Mouse (Mus musculus): ENCODE data around the gene Klhl40. TPM values are rescaled to one million over a fixed set of nuclear protein-coding genes. Genes with fewer than 3 reads are reported as not detected.
A peak's percentile ranks its signal among the peaks of the same experiment; 100 is the strongest.

Gene Klhl40
- polyA plus RNA-seq, 1 experiment from 2014 or later: 0.43 TPM

DNA sequence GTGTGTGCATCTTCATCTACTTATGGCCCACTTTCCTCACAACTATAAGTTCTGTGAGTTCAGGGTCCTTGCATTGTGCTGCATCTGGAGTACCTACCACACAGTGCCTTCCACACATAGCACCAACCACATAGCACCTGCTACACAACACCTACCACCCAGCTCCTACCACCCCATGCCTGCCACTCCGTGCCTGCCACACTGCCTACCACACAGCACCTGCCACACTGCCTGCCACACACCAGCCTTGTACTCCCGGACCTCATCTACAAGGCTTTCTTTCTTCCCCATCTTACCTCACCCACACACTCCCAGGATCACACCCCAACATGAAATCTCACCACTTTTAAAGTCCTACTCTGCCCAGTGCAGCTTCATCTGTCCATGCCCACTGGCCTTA lies 9.0 kb downstream of the Klhl40 start:
- no peaks in the 10 kb centered on the region for H3K9me3 ChIP-seq (ENCODE audit: control insufficient read depth)
- no peak overlapping the region for H3K9ac ChIP-seq (ENCODE audit: low read depth, low read length)
- H3K4me3 ChIP-seq (ENCODE audit: low read depth, low read length): no peak overlapping the region
- H3K27ac ChIP-seq (ENCODE audit: low read depth, low read length): no peak overlapping the region
- WGBS: 75% methylated on average over 2 of the region's 2 CpGs
- no peaks in the 10 kb centered on the region for H3K36me3 ChIP-seq (ENCODE audit: control insufficient read depth, insufficient read depth)
- no peak for ATAC-seq
- TF ChIP-seq CTCF (IDR thresholded peaks at IDR 0.05; ENCODE audit: low read depth): no peak
- no peaks in the 10 kb centered on the region for H3K4me1 ChIP-seq (replicated peaks; ENCODE audit: control insufficient read depth, insufficient read depth, low read length)
- H3K27me3 ChIP-seq (replicated peaks; ENCODE audit: control insufficient read depth, insufficient read depth, low read length): no peaks in the 10 kb centered on the region
- no peak overlapping the region for H3K4me2 ChIP-seq (replicated peaks; ENCODE audit: low read depth)

DNA sequence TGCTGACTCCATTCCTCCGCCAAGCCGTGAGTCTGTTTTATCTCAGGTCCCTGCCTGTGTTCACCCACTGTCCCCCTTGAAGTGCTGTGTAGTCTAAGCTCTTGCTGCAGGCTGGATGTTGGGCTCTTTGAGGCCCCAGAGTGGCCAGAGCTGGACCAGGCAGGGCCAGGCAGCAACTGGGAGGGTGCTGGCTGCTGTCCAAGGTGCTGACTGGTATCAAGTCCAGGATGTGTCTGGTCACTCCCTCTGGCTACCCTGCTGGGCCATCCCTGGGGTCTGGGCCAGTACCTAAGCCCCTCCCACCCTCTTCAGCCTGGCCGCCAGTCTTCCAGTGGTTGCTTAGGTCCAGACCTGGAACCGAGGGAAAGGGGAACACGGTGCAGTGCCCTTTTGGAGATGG lies 13.8 kb downstream of the Klhl40 start:
- no peaks in the 10 kb centered on the region for H3K36me3 ChIP-seq (ENCODE audit: control insufficient read depth, insufficient read depth)
- TF ChIP-seq CTCF (IDR thresholded peaks at IDR 0.05; ENCODE audit: low read depth): no peak
- WGBS: 12% methylated on average over 5 of the region's 5 CpGs
- H3K27me3 ChIP-seq (replicated peaks; ENCODE audit: control insufficient read depth, insufficient read depth, low read length): no peaks in the 10 kb centered on the region
- H3K9me3 ChIP-seq (ENCODE audit: control insufficient read depth): no peaks in the 10 kb centered on the region
- H3K9ac ChIP-seq (ENCODE audit: low read depth, low read length): no peak overlapping the region
- H3K4me2 ChIP-seq (replicated peaks; ENCODE audit: low read depth): no peak overlapping the region
- no peaks in the 10 kb centered on the region for H3K4me1 ChIP-seq (replicated peaks; ENCODE audit: control insufficient read depth, insufficient read depth, low read length)
- no peak overlapping the region for H3K4me3 ChIP-seq (ENCODE audit: low read depth, low read length)
- no peak for ATAC-seq
- no peak overlapping the region for H3K27ac ChIP-seq (ENCODE audit: low read depth, low read length)

DNA sequence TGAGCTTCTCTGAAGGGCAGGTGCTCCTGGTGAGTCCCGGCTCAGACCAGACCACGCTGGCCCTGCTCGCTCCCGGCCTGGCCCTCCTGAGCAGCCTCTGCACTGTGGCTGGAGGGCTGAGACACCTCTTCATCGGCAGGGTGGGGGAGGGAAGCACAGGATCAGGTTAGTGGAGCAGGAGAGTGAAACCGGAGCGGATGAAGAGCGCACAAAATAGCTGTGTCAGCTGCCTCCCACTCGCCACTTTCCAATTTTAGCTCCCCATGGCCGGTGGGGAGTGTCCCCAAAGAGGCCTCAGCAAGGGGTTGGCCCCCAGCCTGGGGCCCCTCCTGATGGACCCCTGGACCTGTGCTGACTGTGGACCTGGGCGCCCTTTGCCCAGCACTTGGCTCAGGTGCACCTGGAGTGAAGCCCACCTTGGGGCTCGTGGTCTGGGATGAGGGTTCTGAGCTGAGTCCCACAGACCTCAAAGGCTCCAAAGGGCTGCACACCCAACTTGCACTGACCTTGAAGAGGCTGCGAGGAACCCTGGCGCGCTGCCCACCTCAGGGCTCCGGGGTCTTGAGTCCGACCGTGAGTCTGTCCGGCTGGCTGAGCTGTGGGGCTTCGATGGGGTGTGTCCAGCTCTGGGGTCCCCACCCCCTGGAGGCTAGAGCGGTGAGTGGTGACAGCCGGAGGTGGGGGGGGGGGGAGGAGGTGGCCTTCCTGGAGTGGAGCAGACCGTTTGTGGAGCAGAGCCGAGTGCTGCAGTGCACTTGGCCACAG lies 14.5 kb downstream of the Klhl40 start, which contains the start of gene Hhatl:
Hhatl (minus strand) TSS at position 751 of the 765 bp plus-strand sequence.
- no peak for ATAC-seq
- WGBS: 53% methylated on average over 24 of the region's 24 CpGs

DNA sequence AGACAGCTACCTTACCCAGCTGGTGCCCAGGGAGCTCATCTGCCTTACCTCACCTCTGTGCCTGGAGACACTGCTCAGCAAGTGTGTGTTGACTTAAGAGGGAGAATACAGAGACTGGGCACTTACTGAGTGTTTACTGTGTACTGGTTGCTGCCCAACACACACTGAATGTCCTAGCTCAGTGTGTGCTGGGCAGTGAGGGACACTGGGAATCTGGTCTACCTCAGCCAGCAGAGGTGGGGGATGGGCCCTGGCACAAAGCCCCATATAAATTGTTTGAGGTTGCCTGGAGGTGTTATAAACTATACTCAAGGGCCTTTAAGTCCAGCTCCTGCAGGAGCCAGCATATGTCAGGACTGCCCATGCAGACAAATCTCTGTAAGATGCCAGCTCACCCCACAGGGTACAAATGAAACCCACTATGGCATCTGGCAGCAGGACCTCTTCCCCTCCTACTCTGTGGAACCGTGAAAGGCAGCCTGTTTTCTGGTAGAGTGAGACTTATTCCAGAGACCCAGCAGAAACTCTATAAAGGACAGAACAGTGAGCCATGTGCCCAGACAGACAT lies 17.6 kb downstream of the Klhl40 start:
- H3K4me2 ChIP-seq (replicated peaks; ENCODE audit: low read depth): no peak overlapping the region
- H3K27me3 ChIP-seq (replicated peaks; ENCODE audit: control insufficient read depth, insufficient read depth, low read length): no peaks in the 10 kb centered on the region
- H3K9me3 ChIP-seq (ENCODE audit: control insufficient read depth): no peaks in the 10 kb centered on the region
- H3K4me3 ChIP-seq (ENCODE audit: low read depth, low read length): no peak overlapping the region
- WGBS: 54% methylated on average over 1 of the region's 1 CpGs
- H3K4me1 ChIP-seq (replicated peaks; ENCODE audit: control insufficient read depth, insufficient read depth, low read length): 0 out of 2 replicates have a peak, but pooled peaks cover 5% of the 10 kb centered on the region
- no peak for ATAC-seq
- no peak overlapping the region for H3K27ac ChIP-seq (ENCODE audit: low read depth, low read length)
- H3K9ac ChIP-seq (ENCODE audit: low read depth, low read length): no peak overlapping the region
- no peak for TF ChIP-seq CTCF (IDR thresholded peaks at IDR 0.05; ENCODE audit: low read depth)
- no peaks in the 10 kb centered on the region for H3K36me3 ChIP-seq (ENCODE audit: control insufficient read depth, insufficient read depth)

More for the DNA sequence above, 14.5 kb downstream of the Klhl40 start, which contains the start of gene Hhatl:
- H3K4me1 ChIP-seq (replicated peaks; ENCODE audit: control insufficient read depth, insufficient read depth, low read length): no peaks in the 10 kb centered on the region
- no peak within 1 kb of the TSS for H3K9ac ChIP-seq (ENCODE audit: low read depth, low read length)
- no peak within 1 kb of the TSS for H3K4me3 ChIP-seq (ENCODE audit: low read depth, low read length)
- no peak for TF ChIP-seq CTCF (IDR thresholded peaks at IDR 0.05; ENCODE audit: low read depth)
- H3K9me3 ChIP-seq (ENCODE audit: control insufficient read depth): no peaks in the 10 kb centered on the region
- no peak within 1 kb of the TSS for H3K27ac ChIP-seq (ENCODE audit: low read depth, low read length)
- H3K4me2 ChIP-seq (replicated peaks; ENCODE audit: low read depth): no peak within 1 kb of the TSS
- no peaks in the 10 kb centered on the region for H3K36me3 ChIP-seq (ENCODE audit: control insufficient read depth, insufficient read depth)
- H3K27me3 ChIP-seq (replicated peaks; ENCODE audit: control insufficient read depth, insufficient read depth, low read length): no peaks in the 10 kb centered on the region

DNA sequence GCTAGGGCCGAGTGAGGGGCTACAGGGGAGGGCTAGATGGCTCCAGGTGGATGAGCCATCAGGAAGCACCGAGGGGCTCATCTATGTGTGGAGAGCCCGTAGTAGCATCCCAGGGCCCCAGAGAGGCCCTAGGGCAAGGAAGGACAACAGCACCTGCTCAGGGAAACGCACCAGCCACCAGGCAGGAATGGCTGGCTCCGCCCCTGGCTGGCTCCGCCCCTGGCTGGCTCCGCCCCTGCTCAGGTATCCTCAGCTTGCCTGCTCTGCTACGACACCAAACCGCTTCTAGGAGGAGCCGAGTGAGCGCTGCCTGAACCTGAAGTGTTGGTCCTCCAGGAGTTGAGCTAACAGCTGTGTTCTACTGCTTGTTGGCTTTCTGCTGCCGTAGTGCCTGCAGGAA lies 20.3 kb downstream of the Klhl40 start:
- H3K4me3 ChIP-seq (ENCODE audit: low read depth, low read length): 0 out of 2 replicates have a peak overlapping the region, but pooled peaks have one; percentile 9

DNA sequence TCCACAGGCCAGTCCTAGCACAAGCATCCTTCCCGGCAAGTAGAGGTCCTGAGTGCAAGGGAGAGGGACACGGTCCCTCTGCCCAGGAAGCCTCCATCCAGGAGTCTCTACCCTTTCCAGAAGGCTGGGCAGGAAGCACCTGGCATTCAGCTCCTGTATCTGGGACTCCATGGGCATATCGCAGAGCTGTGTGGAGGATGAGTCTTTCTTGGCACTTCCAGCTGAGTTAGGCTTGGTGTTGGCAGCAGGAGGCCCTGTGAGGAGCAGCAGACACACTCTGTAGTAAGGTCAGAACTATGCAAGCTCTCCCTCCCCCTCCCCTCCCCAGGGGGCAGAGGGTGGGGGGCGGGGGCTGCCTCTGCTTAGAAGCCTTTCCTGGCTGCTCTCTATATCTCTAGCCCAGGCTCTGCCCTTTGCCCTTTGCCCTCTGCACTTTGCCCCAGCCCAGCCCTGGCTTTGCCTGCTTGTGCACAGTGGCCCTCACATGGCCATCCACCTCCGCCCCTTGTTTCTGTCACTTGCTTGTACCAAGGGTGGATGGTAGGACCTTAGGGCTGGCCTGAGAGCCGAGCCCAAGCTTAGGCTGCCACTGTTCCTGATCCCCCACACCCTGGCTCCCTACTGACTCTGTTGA lies 21.6 kb downstream of the Klhl40 start:
- Histone ChIP-seq H3K9me3 (ENCODE audit: control insufficient read depth) (no peaks in the 10 kb centered on the region), H3K4me1 (replicated peaks; ENCODE audit: control insufficient read depth, insufficient read depth, low read length) (0 out of 2 replicates have a peak, but pooled peaks cover 5% of the 10 kb centered on the region), H3K27ac (ENCODE audit: low read depth, low read length) (no peak overlapping the region), H3K4me2 (replicated peaks; ENCODE audit: low read depth) (no peak overlapping the region), H3K4me3 (ENCODE audit: low read depth, low read length) (no peak overlapping the region), H3K9ac (ENCODE audit: low read depth, low read length) (no peak overlapping the region), H3K36me3 (ENCODE audit: control insufficient read depth, insufficient read depth) (no peaks in the 10 kb centered on the region), H3K27me3 (replicated peaks; ENCODE audit: control insufficient read depth, insufficient read depth, low read length) (no peaks in the 10 kb centered on the region)
- no peak for TF ChIP-seq CTCF (IDR thresholded peaks at IDR 0.05; ENCODE audit: low read depth)
- 40% methylated on average over 6 of the region's 6 CpGs for WGBS
- 0 out of 2 replicates have a peak, but pooled peaks have one; percentile 17 for ATAC-seq

More for the DNA sequence above, 20.3 kb downstream of the Klhl40 start:
- Histone ChIP-seq H3K36me3 (ENCODE audit: control insufficient read depth, insufficient read depth) (no peaks in the 10 kb centered on the region), H3K9me3 (ENCODE audit: control insufficient read depth) (no peaks in the 10 kb centered on the region), H3K9ac (ENCODE audit: low read depth, low read length) (no peak overlapping the region), H3K4me2 (replicated peaks; ENCODE audit: low read depth) (peak overlapping the region; percentile 58), H3K4me1 (replicated peaks; ENCODE audit: control insufficient read depth, insufficient read depth, low read length) (0 out of 2 replicates have a peak, but pooled peaks cover 5% of the 10 kb centered on the region), H3K27me3 (replicated peaks; ENCODE audit: control insufficient read depth, insufficient read depth, low read length) (no peaks in the 10 kb centered on the region), H3K27ac (ENCODE audit: low read depth, low read length) (no peak overlapping the region)
- 14% methylated on average over 12 of the region's 12 CpGs for WGBS
- peak; percentile 74 for ATAC-seq
- TF ChIP-seq CTCF (IDR thresholded peaks at IDR 0.05; ENCODE audit: low read depth): no peak

Measured in intestine, postnatal 0 days (tissue).